Mouse (Mus musculus): ENCODE measurements around the gene Spx. TPM values are rescaled to one million over a fixed set of nuclear protein-coding genes. Genes with fewer than 3 reads are reported as not detected.
A peak's percentile ranks its signal among the peaks of the same experiment; 100 is the strongest.

The Spx gene
- total RNA-seq, 1 experiment = 0.94 TPM

- Histone ChIP-seq H3K27ac (ENCODE audit: insufficient read depth, low read depth, low read length, poor library complexity, severe bottlenecking) (no peak overlapping the region), H3K4me3 (ENCODE audit: insufficient read depth in 1 of 2, low read depth in 1 of 2, low read length in 2 of 2, poor library complexity in 1 of 2, severe bottlenecking in 1 of 2) (no peak overlapping the region), H3K36me3 (ENCODE audit: control insufficient read depth, insufficient read depth, low read length, poor library complexity, severe bottlenecking) (peaks cover 26% of the 10 kb centered on the region), H3K9me3 (ENCODE audit: control insufficient read depth, insufficient read depth, low read depth, low read length) (no peaks in the 10 kb centered on the region), H3K9ac (ENCODE audit: insufficient read depth, low read depth, low read length, poor library complexity, severe bottlenecking) (no peak overlapping the region), H3K4me1 (ENCODE audit: control insufficient read depth in 2 of 2, insufficient read depth in 2 of 2, low read length in 2 of 2, poor library complexity in 1 of 2) (peaks cover 0 to 1% of the 10 kb centered on the region in 2 experiments; a peak in 2 of 4 replicates)
- in situ Hi-C loops (cut with MboI; ENCODE audit: low sequenced_read_pairs in 2 of 2, unreplicated experiment in 2 of 2) = no loop called here
- TF ChIP-seq HCFC1 (IDR thresholded peaks at IDR 0.05; ENCODE audit: borderline replicate concordance, insufficient read depth, low read length) (no peak), ZNF384 (IDR thresholded peaks at IDR 0.05; ENCODE audit: low read depth, low read length) (no peak), MAFK (IDR thresholded peaks at IDR 0.05; ENCODE audit: insufficient read depth, low read depth, low read length) (no peak), CHD2 (IDR thresholded peaks at IDR 0.05; ENCODE audit: low read depth, low read length) (no peak), ZC3H11A (IDR thresholded peaks at IDR 0.05; ENCODE audit: borderline replicate concordance, low read depth, low read length) (no peak)
- no peak for DNase-seq (ENCODE audit: low read depth, low spot score)
Observed at GRCm38 (mm10) chr6:142395756-142396155, 17.5 kb upstream of the Spx start.

- Histone ChIP-seq H3K36me3 (ENCODE audit: control insufficient read depth, insufficient read depth, low read length, poor library complexity, severe bottlenecking) (no peaks in the 10 kb centered on the region), H3K27ac (ENCODE audit: insufficient read depth, low read depth, low read length, poor library complexity, severe bottlenecking) (no peak overlapping the region), H3K9me3 (ENCODE audit: control insufficient read depth, insufficient read depth, low read depth, low read length) (no peaks in the 10 kb centered on the region), H3K4me1 (ENCODE audit: control insufficient read depth in 2 of 2, insufficient read depth in 2 of 2, low read length in 2 of 2, poor library complexity in 1 of 2) (no peaks in the 10 kb centered on the region), H3K4me3 (ENCODE audit: insufficient read depth in 1 of 2, low read depth in 1 of 2, low read length in 2 of 2, poor library complexity in 1 of 2, severe bottlenecking in 1 of 2) (no peak overlapping the region), H3K9ac (ENCODE audit: insufficient read depth, low read depth, low read length, poor library complexity, severe bottlenecking) (no peak overlapping the region)
- TF ChIP-seq ZNF384 (IDR thresholded peaks at IDR 0.05; ENCODE audit: low read depth, low read length) = no peak
- in situ Hi-C loops (cut with MboI; ENCODE audit: low sequenced_read_pairs in 2 of 2, unreplicated experiment in 2 of 2) = no loop called here
- no peak for DNase-seq (ENCODE audit: low read depth, low spot score)
Observed at GRCm38 (mm10) chr6:142411140-142411539, 2.1 kb upstream of the Spx start.

- Histone ChIP-seq H3K4me3 (ENCODE audit: insufficient read depth in 1 of 2, low read depth in 1 of 2, low read length in 2 of 2, poor library complexity in 1 of 2, severe bottlenecking in 1 of 2) (0 out of 4 replicates have a peak overlapping the region, but pooled peaks of 1 of the 2 experiments have one; percentile 32), H3K27ac (ENCODE audit: insufficient read depth, low read depth, low read length, poor library complexity, severe bottlenecking) (no peak overlapping the region), H3K9me3 (ENCODE audit: control insufficient read depth, insufficient read depth, low read depth, low read length) (no peaks in the 10 kb centered on the region), H3K4me1 (ENCODE audit: control insufficient read depth in 2 of 2, insufficient read depth in 2 of 2, low read length in 2 of 2, poor library complexity in 1 of 2) (no peaks in the 10 kb centered on the region), H3K9ac (ENCODE audit: insufficient read depth, low read depth, low read length, poor library complexity, severe bottlenecking) (no peak overlapping the region), H3K36me3 (ENCODE audit: control insufficient read depth, insufficient read depth, low read length, poor library complexity, severe bottlenecking) (no peaks in the 10 kb centered on the region)
- DNase-seq (ENCODE audit: low read depth, low spot score) = no peak
- no peak for TF ChIP-seq HCFC1 (IDR thresholded peaks at IDR 0.05; ENCODE audit: borderline replicate concordance, insufficient read depth, low read length)
- TF ChIP-seq MAFK (IDR thresholded peaks at IDR 0.05; ENCODE audit: insufficient read depth, low read depth, low read length) = no peak
- no peak for TF ChIP-seq ZNF384 (IDR thresholded peaks at IDR 0.05; ENCODE audit: low read depth, low read length)
- TF ChIP-seq CHD2 (IDR thresholded peaks at IDR 0.05; ENCODE audit: low read depth, low read length) = no peak
- no peak for TF ChIP-seq ZC3H11A (IDR thresholded peaks at IDR 0.05; ENCODE audit: borderline replicate concordance, low read depth, low read length)
- in situ Hi-C loops (cut with MboI; ENCODE audit: low sequenced_read_pairs in 2 of 2, unreplicated experiment in 2 of 2) = no loop called here
Observed at GRCm38 (mm10) chr6:142413845-142414244, 604 bp downstream of the Spx start.

GRCm38 (mm10) chr6:142414597-142414996 is 1.4 kb downstream of the Spx start:
- no peak for TF ChIP-seq MAFK (IDR thresholded peaks at IDR 0.05; ENCODE audit: insufficient read depth, low read depth, low read length)
- TF ChIP-seq ZNF384 (IDR thresholded peaks at IDR 0.05; ENCODE audit: low read depth, low read length) = no peak
- TF ChIP-seq CHD2 (IDR thresholded peaks at IDR 0.05; ENCODE audit: low read depth, low read length) = no peak
- no peak for TF ChIP-seq HCFC1 (IDR thresholded peaks at IDR 0.05; ENCODE audit: borderline replicate concordance, insufficient read depth, low read length)
- no peak for TF ChIP-seq ZC3H11A (IDR thresholded peaks at IDR 0.05; ENCODE audit: borderline replicate concordance, low read depth, low read length)
- no peaks in the 10 kb centered on the region for H3K36me3 ChIP-seq (ENCODE audit: control insufficient read depth, insufficient read depth, low read length, poor library complexity, severe bottlenecking)
- peak; percentile 4 for DNase-seq (ENCODE audit: low read depth, low spot score)
- in situ Hi-C loops (cut with MboI; ENCODE audit: low sequenced_read_pairs in 2 of 2, unreplicated experiment in 2 of 2) = no loop called here
- H3K4me1 ChIP-seq (ENCODE audit: control insufficient read depth in 2 of 2, insufficient read depth in 2 of 2, low read length in 2 of 2, poor library complexity in 1 of 2) = no peaks in the 10 kb centered on the region
- H3K4me3 ChIP-seq (ENCODE audit: insufficient read depth in 1 of 2, low read depth in 1 of 2, low read length in 2 of 2, poor library complexity in 1 of 2, severe bottlenecking in 1 of 2) = peak overlapping the region; percentile 31 to 37
- no peaks in the 10 kb centered on the region for H3K9me3 ChIP-seq (ENCODE audit: control insufficient read depth, insufficient read depth, low read depth, low read length)
- 0 out of 2 replicates have a peak overlapping the region, but pooled peaks have one; percentile 7 for H3K9ac ChIP-seq (ENCODE audit: insufficient read depth, low read depth, low read length, poor library complexity, severe bottlenecking)
- H3K27ac ChIP-seq (ENCODE audit: insufficient read depth, low read depth, low read length, poor library complexity, severe bottlenecking) = no peak overlapping the region

- H3K9ac ChIP-seq (ENCODE audit: insufficient read depth, low read depth, low read length, poor library complexity, severe bottlenecking) = no peak overlapping the region
- TF ChIP-seq MAFK (IDR thresholded peaks at IDR 0.05; ENCODE audit: insufficient read depth, low read depth, low read length) (no peak), HCFC1 (IDR thresholded peaks at IDR 0.05; ENCODE audit: borderline replicate concordance, insufficient read depth, low read length) (no peak), ZC3H11A (IDR thresholded peaks at IDR 0.05; ENCODE audit: borderline replicate concordance, low read depth, low read length) (no peak), CHD2 (IDR thresholded peaks at IDR 0.05; ENCODE audit: low read depth, low read length) (no peak), ZNF384 (IDR thresholded peaks at IDR 0.05; ENCODE audit: low read depth, low read length) (no peak)
- no peaks in the 10 kb centered on the region for H3K9me3 ChIP-seq (ENCODE audit: control insufficient read depth, insufficient read depth, low read depth, low read length)
- in situ Hi-C loops (cut with MboI; ENCODE audit: low sequenced_read_pairs in 2 of 2, unreplicated experiment in 2 of 2) = no loop called here
- DNase-seq (ENCODE audit: low read depth, low spot score) = no peak
- H3K4me1 ChIP-seq (ENCODE audit: control insufficient read depth in 2 of 2, insufficient read depth in 2 of 2, low read length in 2 of 2, poor library complexity in 1 of 2) = no peaks in the 10 kb centered on the region
- no peak overlapping the region for H3K27ac ChIP-seq (ENCODE audit: insufficient read depth, low read depth, low read length, poor library complexity, severe bottlenecking)
- H3K36me3 ChIP-seq (ENCODE audit: control insufficient read depth, insufficient read depth, low read length, poor library complexity, severe bottlenecking) = no peaks in the 10 kb centered on the region
- no peak overlapping the region for H3K4me3 ChIP-seq (ENCODE audit: insufficient read depth in 1 of 2, low read depth in 1 of 2, low read length in 2 of 2, poor library complexity in 1 of 2, severe bottlenecking in 1 of 2)
Observed at GRCm38 (mm10) chr6:142424976-142425375, 11.7 kb downstream of the Spx start.

Data from ES-E14 (cell line).